ENCODE assay signal across 8 mouse cellular contexts in the genomic region with DNA sequence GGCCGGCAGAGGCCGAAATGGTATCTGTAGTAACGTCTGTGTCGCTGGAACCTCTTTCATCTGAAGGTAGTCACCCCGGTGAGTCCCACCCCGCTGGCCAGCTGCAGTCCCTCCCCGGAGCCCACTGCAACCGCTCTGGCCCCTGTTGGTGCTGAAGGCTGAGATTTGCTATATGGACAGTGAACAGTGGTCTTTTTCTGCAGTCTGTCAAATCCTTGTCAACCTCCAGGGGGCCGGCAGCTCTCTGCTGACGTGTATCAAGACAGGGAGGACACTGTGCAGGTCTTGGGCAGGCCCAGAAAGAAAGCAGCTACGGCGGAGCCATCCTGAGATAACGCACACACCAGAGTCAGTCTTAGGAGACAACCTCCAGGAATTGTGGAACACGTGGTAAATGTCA. TPM values are rescaled to one million over a fixed set of nuclear protein-coding genes. Genes with fewer than 3 reads are reported as not detected.
A peak's percentile ranks its signal among the peaks of the same experiment; 100 is the strongest.
DNase-seq lines count a peak whose midpoint lies in the region; ATAC-seq lines count a peak whose summit lies in the region.
"Had no signal": no experiment of that assay in that cellular context is flagged by ENCODE, and none has a peak within 500 bp of the region (broad histone marks: within the 10 kb centered on the region; RNA-seq: fewer than 3 reads in every experiment).

No protein-coding gene starts in this region.

- no peaks in the 10 kb centered on the region for H3K36me3 ChIP-seq in forebrain, embryonic 16.5 days (ENCODE audit: control insufficient read depth, insufficient read depth)
- no peaks in the 10 kb centered on the region for H3K36me3 ChIP-seq in limb, embryonic 15.5 days

- no peaks in the 10 kb centered on the region for H3K9me3 ChIP-seq in forebrain, embryonic 16.5 days (ENCODE audit: control insufficient read depth, low read length)
- H3K9me3 ChIP-seq in limb, embryonic 15.5 days: no peaks in the 10 kb centered on the region

- H3K4me1 ChIP-seq in forebrain, embryonic 16.5 days (replicated peaks; ENCODE audit: control insufficient read depth, insufficient read depth, low read length): peaks cover 68% of the 10 kb centered on the region
- H3K4me1 ChIP-seq in limb, embryonic 15.5 days: peaks cover 73% of the 10 kb centered on the region

- no peak overlapping the region for H3K4me2 ChIP-seq in forebrain, embryonic 16.5 days (ENCODE audit: low read length)
- H3K4me2 ChIP-seq in limb, embryonic 15.5 days: peak overlapping the region; percentile 35

- DNase-seq in retina, embryonic 14.5 days (ENCODE audit: low spot score): peak; percentile 43
- no peak for DNase-seq in retina, postnatal 1 day
- DNase-seq in spleen, postnatal 4 days (ENCODE audit: low spot score in 2 of 2): no peak
- DNase-seq in cerebellum, adult 11 months: no peak
- DNase-seq in testis, postnatal 10 days (ENCODE audit: low spot score): no peak
- DNase-seq: liver, postnatal 0 days had no signal

- H3K27ac ChIP-seq in forebrain, embryonic 16.5 days (ENCODE audit: low read length): peak overlapping the region; percentile 26
- H3K27ac ChIP-seq in limb, embryonic 15.5 days: peak overlapping the region; percentile 75

- no peaks in the 10 kb centered on the region for H3K27me3 ChIP-seq in forebrain, embryonic 16.5 days (replicated peaks; ENCODE audit: control insufficient read depth, insufficient read depth, low read length)
- H3K27me3 ChIP-seq in limb, embryonic 15.5 days: no peaks in the 10 kb centered on the region

- no peak for ATAC-seq in forebrain, embryonic 16.5 days
- ATAC-seq in limb, embryonic 15.5 days (ENCODE audit: insufficient number of reproducible peaks, low FRiP score, low TSS enrichment, low read depth): no peak
- ATAC-seq: liver, postnatal 0 days had no signal

- no peak overlapping the region for H3K4me3 ChIP-seq in forebrain, embryonic 16.5 days (replicated peaks; ENCODE audit: low read length)
- no peak overlapping the region for H3K4me3 ChIP-seq in limb, embryonic 15.5 days

- no peak overlapping the region for H3K9ac ChIP-seq in forebrain, embryonic 16.5 days (replicated peaks; ENCODE audit: low read depth, low read length)
- H3K9ac ChIP-seq in limb, embryonic 15.5 days: no peak overlapping the region
- H3K9ac ChIP-seq: liver, postnatal 0 days had no signal

- WGBS in forebrain, embryonic 16.5 days: 45% methylated on average over 14 of the region's 14 CpGs
- WGBS in limb, embryonic 15.5 days: 26% methylated on average over 14 of the region's 14 CpGs

RNA-seq across cellular contexts. Expression of a gene that starts 43.0 kb away (rescaled TPM):
- 81.4 and 87.9 TPM in 2 replicates for polyA plus RNA-seq in forebrain, embryonic 16.5 days (2015; fragmentation: Nextera tagmentation; extraction: Ambion mirVana)
- polyA plus RNA-seq in limb, embryonic 15.5 days (2015; fragmentation: Nextera tagmentation; extraction: Ambion mirVana): 14.3 and 19.9 TPM in 2 replicates
- polyA plus RNA-seq: liver, postnatal 0 days had no signal
